Mouse (Mus musculus) heart, adult 18-20 months (tissue): ENCODE measurements around the gene Taf8. TPM values are rescaled to one million over a fixed set of nuclear protein-coding genes. Genes with fewer than 3 reads are reported as not detected.
A peak's percentile ranks its signal among the peaks of the same experiment; 100 is the strongest.

Source experiments
- DNase-seq, 2 experiments: peaks; one replicate each; pipeline ENCODE4 v3.0.0; 2021 to 2022; ENCODE audit warnings: mixed read lengths in 1 of 2
- long read RNA-seq, 2 experiments: library from polyadenylated mRNA; stranded (forward); transcript quantifications; one replicate each; pipeline ENCODE4 v2.0.0; 2021
- total RNA-seq, 2 experiments: library from RNA; stranded (reverse); gene quantifications; 2 replicates each; pipeline ENCODE4 v1.2.3; 2021

The Taf8 gene
- 10 to 100 TPM; 10.2 to 10.4 TPM for total RNA-seq
- long read RNA-seq, experiment 1, partial matches to known transcripts = 0 of 4 reads
- long read RNA-seq, experiment 1, other reads (novel, unspliced or antisense) = 0 of 4 reads
- long read RNA-seq, experiment 2, partial matches to known transcripts = 0 of 4 reads
- long read RNA-seq, experiment 2, other reads (novel, unspliced or antisense) = 2 of 4 reads

DNA sequence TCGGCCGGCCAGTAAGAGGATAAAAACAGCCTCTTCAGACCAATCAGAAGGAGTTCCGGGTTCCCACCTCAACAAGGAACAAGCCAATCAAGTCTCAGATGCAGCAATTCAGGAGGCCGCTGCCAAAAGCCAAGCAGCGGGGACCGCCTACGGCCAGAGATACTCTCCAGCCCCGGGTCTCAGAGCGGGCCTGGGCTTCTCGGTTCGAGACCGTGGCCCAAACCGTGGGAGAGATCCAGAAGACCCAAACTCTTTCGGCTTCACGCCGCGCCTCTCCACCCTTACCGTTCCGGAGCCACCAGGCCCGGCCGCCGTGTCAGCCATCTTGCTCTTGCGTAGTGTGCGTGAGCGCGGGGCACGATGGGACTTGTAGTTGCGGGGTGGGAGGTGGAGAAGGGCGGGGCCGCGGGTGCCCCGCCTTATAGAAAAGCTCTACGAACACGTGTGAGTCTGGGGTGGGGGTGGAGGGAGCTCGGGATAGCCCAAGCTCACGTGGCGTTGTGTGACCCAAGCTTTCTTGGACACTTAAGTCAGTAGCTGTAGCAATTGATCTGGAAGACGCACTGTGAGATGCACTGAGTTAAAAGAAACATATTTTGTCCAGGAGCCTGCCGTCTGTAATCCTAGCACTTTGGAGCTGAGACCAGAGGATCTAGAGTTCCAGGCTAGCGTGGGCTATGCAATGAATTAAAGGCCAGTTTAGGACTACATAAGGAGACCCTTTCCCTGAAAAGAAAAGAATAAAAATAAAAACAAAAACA lies at the start of gene Taf8:
Gene Taf8 (minus strand): TSS at position 347 of the 761 bp plus-strand sequence.
- DNase-seq = peak; percentile 95 to 96

DNA sequence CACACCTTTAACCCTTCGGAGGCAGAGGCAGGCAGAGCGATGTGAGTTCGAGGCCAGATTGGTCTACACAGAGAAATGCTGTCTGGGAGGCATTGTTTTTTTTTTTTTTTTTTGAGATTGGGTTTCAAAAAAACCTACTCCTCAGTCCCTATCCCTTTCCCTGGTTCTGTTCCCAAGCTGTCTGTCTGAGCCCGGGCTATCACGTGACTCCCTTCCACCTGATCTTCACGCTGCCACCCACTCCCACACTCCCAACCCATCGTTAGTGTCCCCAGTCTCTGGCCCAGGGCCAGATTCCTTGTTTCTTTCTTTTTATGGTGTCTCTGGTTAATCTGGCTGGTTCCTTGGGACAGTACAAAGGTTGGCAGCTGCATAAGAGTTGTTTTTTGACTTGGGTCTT lies 49.0 kb upstream of the Taf8 start:
- DNase-seq = no peak

DNA sequence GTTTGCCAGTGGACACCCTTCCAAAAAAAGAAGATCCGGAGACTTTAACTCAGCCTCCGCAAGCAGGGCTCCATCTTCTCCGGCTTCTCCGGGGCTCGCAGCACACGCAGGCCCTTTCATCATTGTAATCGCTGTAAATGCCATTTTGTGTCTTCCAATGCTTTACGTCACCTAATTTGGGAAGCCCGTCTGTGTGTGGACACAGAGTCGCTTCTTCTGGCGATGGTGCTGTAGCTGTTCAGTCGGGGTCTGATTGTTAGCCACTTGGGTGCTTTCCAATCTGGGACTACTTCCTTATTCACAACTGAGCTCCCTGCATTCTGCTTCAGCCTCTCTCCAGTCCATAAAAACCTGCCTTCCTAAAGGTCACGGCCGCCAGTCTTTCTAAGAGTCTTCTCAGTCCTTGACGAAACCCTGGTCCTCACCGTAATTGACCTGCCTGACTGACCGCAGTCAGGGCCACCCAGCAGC lies 43.8 kb upstream of the Taf8 start:
- no peak for DNase-seq

DNA sequence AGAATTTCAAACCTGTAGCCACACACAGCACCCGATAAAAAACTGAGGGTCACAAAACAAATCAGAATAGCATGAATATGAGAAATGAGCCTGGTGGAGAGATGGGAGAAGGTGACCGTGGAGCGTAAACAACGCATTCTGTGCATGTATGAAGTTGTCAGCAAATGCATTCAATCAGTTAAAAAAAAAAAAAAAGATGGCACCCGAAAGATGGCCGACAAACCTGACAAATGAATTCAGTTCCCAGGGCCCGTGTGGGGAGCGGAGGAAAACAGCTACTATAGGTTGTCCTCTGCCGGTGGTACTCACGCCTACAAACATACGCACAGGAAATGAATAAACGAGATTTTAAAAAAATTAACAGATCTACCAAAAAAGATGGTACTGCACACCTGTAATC lies 43.1 kb upstream of the Taf8 start:
- no peak for DNase-seq

DNA sequence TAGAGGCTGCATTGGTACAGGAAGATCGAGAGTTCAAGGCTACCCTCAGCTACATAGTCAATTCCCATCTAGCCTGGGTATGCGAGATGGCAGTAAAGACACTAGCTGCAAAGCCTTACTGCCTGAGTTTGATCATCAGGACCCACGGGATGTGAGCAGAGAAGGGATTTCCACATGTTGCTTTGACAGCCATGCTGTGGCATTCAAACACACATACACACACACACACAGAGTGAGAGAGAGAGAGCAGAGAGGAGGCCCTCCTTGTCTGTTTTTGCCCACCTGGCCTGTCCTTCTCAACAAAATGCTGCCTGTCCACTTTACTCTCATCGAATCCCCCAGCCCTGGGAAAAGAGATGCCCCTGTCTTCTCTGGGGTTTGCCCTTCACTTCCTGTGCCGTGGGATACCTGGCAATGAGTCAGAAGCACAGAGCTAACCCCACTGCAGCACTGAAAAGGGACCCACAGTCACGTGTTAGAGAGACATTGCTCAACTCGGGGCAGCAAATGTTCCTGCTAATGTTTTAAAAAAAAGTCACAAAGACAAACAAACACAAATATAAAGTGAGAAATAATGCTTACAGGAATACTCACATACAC lies 41.1 kb upstream of the Taf8 start:
- peak; percentile 48 to 53 for DNase-seq

DNA sequence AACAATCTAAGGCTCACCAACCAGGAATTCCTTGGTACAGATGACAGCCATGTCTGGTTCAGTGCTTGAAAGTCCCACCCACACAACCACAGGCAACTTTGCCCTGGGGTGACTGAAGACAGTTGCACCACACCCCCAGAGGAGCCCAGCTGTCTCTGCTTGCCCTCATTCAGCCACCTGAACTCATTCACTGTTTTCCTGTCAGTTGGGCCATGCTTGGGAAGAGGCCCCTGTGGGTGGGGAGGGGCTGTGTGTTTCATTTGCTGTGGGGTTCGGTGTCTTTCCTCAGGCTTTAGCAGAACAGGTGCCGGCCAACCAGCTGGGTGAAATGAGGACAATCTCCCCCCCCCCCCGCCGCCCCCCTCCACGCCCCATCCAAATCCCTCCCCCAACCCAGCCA lies 40.0 kb upstream of the Taf8 start:
- DNase-seq = no peak

DNA sequence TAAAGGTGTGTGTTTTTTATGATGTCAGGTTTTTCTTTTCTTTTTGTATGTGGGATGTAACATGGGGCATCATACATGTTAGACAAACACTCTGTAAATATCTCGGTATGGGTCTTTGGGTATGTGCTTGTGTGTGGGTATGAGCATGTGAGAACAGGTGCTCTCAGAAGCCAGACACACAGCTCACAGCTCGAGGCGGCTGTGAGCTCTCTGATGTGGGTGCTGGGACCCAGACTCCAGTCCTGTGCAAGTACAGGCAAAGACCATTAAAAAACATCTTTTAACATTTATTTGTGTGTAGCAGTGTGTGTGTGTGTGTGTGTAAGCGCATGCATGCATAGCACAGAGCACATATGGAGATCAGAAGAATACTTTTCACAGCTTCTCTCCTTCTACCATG lies 37.0 kb upstream of the Taf8 start:
- DNase-seq = no peak

DNA sequence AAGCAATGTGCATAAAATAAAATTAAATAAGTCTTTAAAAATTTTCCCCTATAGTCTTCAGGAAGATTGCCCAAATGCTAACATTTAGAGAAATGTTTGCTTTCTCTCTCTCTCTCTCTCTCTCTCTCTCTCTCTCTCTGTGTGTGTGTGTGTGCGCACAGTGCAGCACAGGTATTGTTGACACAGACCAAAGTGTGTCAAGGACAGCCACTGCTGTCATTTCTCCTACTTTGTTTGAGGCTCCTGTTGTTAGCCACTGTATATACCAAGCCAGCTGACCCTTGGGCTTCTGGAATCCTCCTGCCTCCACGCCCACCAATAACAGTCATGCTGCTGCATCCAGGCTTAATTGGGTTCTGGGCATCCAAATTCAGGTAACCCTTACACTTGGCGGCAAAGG lies 36.0 kb upstream of the Taf8 start:
- DNase-seq = no peak

DNA sequence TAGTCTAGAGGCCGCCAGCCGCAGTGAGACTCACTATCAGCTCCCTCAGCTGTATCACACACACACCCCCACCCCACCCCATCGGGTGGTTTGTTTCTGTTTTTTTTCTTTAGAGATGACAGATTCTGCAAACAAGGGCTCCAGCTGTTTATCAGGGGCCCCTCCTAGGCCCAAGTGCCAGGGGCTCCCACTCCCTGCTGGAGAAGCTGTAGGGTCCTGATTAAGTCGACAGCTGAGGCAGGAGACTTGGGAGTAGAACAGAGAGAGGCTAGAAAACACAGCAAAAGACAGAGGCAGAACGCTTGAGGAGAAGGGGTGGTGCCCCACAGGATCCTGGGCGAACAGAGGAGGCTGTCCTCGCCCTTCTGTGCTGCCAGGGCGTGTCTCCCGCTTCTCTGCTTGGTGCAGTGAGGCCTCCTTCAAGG lies 33.7 kb upstream of the Taf8 start:
- DNase-seq = no peak

DNA sequence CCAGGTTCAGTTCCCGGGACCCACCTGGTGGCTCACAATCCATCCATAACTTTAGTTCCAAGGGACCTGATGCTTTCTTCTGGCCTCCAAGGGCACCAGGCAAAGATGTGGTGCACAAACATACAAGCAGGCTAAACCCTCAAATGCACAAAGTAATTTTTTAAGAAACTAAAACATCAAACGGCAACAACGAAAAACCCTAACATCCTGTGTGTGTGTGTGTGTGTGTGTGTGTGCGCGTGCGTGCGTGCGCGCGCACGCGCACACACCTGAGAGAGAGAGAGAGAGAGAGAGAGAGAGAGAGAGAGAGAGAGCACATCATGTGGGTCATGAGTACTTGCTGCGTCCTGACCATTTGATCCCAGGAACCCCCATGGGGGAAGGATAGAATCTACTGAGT lies 31.6 kb upstream of the Taf8 start:
- no peak for DNase-seq

DNA sequence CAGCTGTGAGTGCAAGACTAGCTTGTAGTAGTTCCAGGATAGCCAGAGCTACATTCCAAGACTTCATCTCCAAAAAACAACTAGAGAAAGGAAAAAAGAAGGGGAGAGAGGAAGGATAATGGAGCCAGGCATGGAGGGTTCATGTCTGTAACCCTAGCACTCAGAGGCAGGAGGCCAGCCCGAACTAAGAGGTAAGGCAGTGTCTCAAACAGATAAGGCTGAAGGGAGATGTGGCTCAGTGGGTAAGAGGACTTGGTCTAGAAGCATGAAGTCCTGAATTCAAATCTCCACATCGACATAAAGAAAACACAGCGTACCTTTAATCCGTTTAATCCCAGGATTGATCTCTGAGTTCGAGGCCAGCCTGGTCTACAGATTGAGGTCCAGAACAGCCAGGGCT lies 30.3 kb upstream of the Taf8 start:
- DNase-seq = no peak

DNA sequence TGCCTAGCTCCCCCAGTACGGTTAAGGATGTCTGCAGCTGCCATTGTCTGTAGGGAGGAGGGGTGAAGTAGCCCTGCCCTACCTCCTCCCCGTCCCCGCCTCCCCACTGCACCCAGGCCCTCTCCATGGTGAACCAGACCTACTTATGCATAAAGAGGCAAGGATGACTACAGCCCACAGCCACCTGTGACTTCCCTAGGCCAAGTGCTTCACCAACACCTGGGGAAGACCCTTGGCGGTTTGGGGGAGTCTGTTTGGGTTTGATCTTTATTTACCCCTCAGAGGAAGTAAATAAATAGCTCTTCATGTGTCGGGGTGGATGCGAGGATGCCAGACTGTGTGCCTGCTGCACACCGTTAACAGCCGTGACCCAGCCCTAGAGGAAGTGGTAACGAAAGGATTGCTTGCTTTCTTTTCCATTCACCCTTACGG lies 29.3 kb upstream of the Taf8 start:
- no peak for DNase-seq

DNA sequence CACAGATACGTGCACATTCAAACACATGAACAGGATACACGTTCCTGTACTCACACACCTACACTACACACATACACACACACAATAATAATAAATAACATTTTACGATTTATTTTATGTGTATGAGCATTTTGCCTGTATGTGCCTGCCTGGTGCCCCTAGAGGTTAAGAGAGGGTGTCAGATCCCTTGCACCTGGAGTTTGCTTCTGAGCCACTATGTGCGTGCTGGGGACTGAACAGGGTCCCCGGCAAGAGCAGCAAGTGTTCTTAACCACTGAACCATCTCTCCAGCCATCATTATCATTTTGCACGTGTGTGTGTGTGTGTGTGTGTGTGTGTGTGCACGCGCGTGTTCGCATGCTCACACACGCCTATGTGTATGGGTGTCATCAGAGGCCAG lies 27.5 kb upstream of the Taf8 start:
- no peak for DNase-seq

DNA sequence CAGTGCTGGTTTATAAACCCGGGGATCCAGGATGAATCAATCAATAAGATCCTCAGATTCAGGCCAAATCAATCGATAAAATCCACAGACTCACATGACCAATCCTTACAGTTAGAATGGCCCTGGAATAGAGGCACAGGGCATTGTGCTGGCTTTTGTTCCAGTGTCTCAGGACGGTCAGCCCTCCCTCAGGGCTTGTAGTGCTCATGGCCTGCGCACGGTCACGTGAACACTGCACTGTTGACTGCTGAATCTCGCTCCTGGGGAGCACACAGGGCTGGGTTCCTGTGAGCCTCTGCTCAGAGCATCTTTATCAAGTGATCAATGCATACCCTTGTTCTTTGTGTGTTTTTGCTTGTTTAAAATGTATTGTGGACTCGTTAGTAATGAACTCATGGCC lies 26.8 kb upstream of the Taf8 start:
- no peak for DNase-seq

DNA sequence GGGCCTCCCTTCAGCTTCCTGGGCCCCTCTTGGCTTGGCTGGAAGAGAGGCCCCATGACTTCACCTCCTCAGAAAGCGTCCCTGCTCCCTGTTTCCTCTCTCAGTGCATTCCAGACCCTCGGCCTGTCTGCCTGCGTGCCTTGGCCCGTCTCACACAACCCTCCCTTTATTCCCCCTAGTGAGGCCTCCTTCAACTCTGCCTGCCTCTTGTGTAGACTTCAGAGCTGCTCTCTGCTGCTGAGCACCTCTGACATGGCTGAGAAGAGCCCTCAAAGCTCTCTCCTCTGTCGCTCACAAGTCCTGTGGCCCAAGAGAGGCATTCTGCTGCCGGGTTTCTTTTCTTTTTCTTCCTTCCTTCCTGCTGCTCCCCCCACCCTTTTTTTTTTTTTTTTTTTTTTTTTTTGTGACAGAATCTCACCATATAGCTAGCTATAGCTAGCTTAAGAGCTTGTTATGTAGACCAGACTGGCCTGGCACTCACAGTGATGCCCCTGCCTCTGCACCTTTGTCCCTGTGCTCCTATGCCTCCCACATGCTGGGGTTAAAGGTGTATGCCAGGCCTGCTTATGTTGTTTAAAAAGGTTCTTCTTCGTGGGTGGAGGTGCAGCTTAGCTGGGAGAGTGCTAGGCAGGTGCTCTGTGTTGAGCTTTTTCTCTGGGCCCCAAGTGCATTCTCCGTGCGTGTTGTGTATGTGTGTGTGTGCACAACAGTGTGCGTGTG lies 25.6 kb upstream of the Taf8 start:
- DNase-seq = no peak

DNA sequence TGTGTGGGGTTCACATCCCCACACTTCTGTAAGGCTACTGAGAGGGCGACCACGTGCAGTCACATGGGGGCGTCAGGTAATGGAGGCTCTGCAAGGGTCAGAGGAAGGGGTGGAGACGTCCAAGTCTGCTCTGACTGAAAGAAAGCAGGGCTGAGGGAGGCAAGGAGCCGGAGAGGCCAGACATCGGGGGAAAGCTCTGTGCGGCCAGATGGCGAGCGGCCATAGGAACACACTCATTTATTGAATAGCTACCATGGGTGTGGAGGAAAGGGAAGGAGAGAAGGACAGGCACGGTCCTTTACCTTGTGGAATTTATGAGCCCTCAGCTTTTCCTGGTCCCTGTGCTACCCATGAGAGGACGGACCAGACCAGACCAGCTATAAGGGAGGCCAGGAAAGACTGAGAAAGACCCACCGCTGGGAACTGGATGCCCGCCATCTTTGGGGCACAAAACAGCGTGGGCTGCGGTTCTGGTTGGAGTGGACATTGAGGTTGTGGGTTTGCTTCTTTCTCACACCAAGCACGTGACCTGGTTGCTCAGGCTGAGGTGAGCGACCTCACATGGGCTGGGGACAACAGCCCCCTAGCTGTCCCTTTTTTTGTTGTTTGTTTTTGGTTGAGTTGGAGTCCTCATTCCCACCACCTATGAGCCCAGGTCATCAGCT lies 24.9 kb upstream of the Taf8 start:
- no peak for DNase-seq

DNA sequence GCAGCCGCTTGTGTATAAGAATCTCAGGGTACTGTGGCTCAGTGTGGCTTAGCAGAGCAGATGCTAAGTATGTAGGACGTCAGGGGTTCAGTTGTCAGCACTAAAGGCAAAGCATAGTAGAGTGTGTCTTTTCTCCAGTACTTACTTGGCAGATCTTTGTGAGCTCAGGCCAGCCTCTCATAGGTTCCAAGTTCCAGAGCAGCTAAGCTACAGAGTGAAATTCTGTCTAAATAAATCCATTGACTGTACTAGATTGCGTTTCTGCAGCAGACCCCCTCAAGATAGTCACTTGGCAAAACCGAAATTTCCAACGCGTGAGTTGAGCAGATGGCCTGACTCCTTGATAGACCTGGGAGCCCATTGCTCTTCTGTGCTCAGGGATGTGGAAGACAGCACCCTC lies 22.9 kb upstream of the Taf8 start:
- no peak for DNase-seq

DNA sequence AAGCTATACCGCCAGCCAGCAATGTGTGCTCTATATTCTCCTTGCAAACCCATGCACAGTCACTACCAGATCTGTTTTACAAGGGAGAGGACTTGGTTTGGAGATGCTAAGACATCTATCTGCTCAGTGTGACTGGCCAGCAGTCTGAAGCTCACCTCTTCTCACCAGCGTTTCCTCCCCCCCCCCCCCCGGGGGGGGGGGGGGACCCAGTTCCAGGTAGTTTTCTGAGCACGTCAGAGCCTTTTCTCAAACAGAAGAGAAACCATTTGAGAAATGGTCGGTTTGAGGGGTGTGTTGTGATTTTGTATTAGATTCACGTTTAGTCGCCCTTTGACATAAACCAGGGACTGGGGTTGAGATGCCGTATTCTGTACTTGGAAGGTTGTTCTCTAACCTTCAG lies 22.0 kb upstream of the Taf8 start:
- DNase-seq = no peak

DNA sequence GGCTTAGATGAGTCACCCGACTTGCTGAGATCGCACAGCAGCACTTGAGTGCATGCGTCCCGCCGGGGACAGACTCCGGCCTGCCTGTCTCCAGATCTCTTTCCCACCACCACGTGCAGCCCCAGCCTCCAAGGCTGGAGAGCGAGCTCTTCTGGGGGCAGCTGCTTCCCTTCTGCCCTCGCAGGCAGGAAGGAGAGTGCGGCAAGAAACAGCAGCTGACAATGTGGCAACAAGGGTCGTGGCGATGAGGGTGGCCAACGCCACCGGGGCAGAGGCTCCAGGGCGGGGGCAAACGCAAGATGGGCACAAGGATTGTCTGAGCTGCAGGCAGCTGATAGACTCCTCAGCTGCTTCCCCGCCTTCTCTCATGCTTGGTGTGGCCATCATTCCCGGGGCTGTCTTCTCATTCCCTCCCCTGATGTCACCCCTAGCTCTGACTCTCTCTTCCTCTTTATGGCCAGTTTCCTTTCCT lies 21.2 kb upstream of the Taf8 start:
- peak; percentile 65 for DNase-seq

DNA sequence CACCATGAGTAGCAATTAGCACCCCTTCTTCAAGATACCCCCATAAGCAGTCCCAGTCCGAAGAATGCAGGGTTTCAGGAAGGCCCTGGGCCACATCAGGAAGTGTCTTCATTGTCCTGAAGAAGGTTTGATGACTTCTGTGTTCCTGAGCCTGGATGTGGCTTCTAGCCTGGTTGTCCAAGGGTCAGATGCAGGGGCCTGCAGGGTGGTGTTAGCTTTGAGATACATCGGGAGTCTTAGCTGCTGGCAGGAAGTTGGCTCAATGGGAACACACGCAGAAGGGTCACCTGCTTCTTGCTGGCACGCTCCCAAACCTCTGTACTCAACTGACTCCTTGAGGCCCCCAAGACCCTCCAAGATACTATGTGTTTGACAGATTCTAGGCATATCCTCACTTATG lies 20.4 kb upstream of the Taf8 start:
- DNase-seq = no peak

DNA sequence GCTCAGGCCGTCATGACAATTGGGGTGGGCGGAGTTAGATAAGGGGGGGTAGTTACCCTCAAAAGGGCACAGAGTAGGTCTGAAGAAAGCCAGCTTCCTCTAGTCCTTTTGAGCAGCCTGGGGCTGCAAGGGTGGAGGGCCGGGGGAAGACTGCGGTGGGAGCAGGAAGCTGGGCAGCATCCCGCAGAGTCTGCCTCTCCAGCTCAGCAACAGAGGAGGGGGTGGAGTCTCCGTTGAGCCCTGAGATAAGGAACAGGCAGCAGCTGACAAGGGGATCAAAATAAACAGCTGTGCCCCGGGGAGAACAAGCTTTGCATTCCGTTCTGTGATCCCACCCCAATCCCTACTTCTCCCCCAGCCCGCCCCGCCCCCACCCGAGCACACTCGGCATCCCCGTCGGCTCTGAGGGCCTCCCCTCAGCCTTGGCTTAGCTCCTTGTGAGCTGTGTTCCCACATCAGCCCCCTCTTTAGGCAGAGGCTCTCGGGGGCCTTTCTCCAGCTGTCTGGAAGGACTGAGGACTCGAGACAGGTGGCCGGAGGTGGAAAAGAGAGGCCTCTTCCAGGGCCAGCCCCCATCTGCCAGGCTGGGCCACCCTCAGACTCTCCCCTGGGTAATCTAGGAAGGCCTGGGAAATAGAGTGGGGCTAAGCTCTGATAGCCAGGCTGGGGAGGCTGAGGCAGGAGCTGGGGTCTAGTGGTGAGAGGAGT lies 19.6 kb upstream of the Taf8 start:
- DNase-seq = peak; percentile 73 to 89

DNA sequence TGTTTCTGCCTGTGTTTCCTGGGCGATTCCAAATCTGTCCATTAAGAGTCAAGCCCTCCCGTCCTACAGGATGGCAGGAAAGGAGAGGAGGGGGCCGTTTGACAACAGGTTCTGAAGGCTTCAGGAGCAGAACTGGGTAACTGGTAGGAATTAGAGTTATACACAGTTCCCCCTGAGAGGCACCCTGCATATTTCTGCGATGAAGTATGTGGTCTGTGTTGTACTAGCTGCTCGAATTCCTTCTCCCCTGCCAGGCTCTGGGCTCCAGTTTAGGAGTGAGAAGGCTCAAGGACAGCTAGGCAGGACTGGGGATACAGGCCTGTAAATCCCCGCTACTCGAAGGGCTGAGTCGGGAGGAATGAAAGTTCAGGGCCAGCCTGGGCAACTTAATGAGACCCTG lies 16.1 kb upstream of the Taf8 start:
- DNase-seq = peak; percentile 67 to 71
